In the genomic region with DNA sequence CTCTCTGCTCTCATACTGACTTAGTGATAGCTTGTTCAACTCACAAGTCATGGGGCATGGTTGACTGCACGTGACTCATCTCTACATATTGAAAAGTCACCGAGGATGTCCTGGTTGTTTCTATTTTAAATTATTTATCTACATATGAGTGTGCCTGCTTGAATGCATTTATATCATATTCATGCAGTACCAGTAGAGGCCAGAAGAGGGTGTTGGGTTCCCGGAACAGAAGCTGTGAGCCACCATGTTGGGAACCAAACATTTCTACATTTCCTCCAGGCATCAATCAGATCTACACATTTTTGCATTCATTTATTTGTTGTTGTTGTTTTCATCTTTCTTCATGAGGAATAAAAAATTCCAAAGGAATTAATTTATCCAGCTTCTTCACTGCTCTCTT, we compare ENCODE assay signal across 17 mouse cellular contexts.
DNase-seq lines count a peak whose midpoint lies in the region; ATAC-seq and TF ChIP-seq lines count a peak whose summit lies in the region.
"Had no signal": no experiment of that assay in that cellular context is flagged by ENCODE, and none has a peak within 500 bp of the region (broad histone marks: within the 10 kb centered on the region; RNA-seq: fewer than 3 reads in every experiment).

No protein-coding gene starts in this region.

- H3K4me2 ChIP-seq in liver, postnatal 0 days (ENCODE audit: low read depth, low read length) = no peak overlapping the region
- H3K4me2 ChIP-seq in liver, embryonic 11.5 days = no peak overlapping the region
- H3K4me2 ChIP-seq: hindbrain, embryonic 15.5 days; limb, embryonic 12.5 days; midbrain, embryonic 12.5 days; neural tube, embryonic 12.5 days had no signal

- H3K9ac ChIP-seq in liver, postnatal 0 days (replicated peaks) = no peak overlapping the region
- no peak overlapping the region for H3K9ac ChIP-seq in liver, embryonic 11.5 days (ENCODE audit: low read depth, low read length)
- H3K9ac ChIP-seq: hindbrain, embryonic 15.5 days; limb, embryonic 12.5 days; midbrain, embryonic 12.5 days; neural tube, embryonic 12.5 days had no signal

- DNase-seq in gastrocnemius, adult 2 months = no peak
- no peak for DNase-seq in gastrocnemius, postnatal 4 days (ENCODE audit: low spot score in 2 of 2)
- DNase-seq in liver, postnatal 0 days = no peak
- DNase-seq in liver, embryonic 11.5 days (ENCODE audit: low spot score) = no peak
- no peak for DNase-seq in Patski (ENCODE audit: low read depth, low spot score)
- peak; percentile 14 for DNase-seq in retina, postnatal 1 day
- DNase-seq in frontal cortex, postnatal 14 days (ENCODE audit: low spot score in 2 of 2) = no peak
- no peak for DNase-seq in frontal cortex, postnatal 10 days (ENCODE audit: low spot score in 2 of 2)
- DNase-seq: cerebellum, adult 9-10 months; kidney, postnatal 14 days; layer of hippocampus, postnatal 36 days; lung, postnatal 10 days had no signal

- H3K4me1 ChIP-seq in liver, postnatal 0 days (ENCODE audit: insufficient read depth) = no peaks in the 10 kb centered on the region
- H3K4me1 ChIP-seq in liver, embryonic 11.5 days (replicated peaks; ENCODE audit: control insufficient read depth, insufficient read depth, low read length) = peaks cover under 1% of the 10 kb centered on the region; the same call in 1 of the 2 replicates
- H3K4me1 ChIP-seq: midbrain, embryonic 12.5 days; neural tube, embryonic 12.5 days had no signal

- no peaks in the 10 kb centered on the region for H3K27me3 ChIP-seq in liver, postnatal 0 days (ENCODE audit: insufficient read depth, low read length)
- no peaks in the 10 kb centered on the region for H3K27me3 ChIP-seq in liver, embryonic 11.5 days (replicated peaks; ENCODE audit: control insufficient read depth, insufficient read depth, low read length)
- H3K27me3 ChIP-seq in Patski = no peaks in the 10 kb centered on the region
- H3K27me3 ChIP-seq: hindbrain, embryonic 15.5 days; limb, embryonic 12.5 days; midbrain, embryonic 12.5 days; neural tube, embryonic 12.5 days had no signal

- CTCF ChIA-PET in Patski (lab: Charles Lee) = interaction anchor here (1.0 kb wide), 1 partner anchor 214 kb away, joined by 4 read pairs; a partner anchor contains a TSS

- intact Hi-C loops in gastrocnemius, adult 2 months (cut with DNase I) = no loop called here

- H3K9me3 ChIP-seq in liver, postnatal 0 days (ENCODE audit: low read length) = no peaks in the 10 kb centered on the region
- H3K9me3 ChIP-seq in liver, embryonic 11.5 days (ENCODE audit: control insufficient read depth, low read length) = no peaks in the 10 kb centered on the region
- H3K9me3 ChIP-seq: hindbrain, embryonic 15.5 days; limb, embryonic 12.5 days; midbrain, embryonic 12.5 days; neural tube, embryonic 12.5 days had no signal

- in situ Hi-C loops in Patski (cut with MboI; ENCODE audit: low pct_unique_long_range_greater_than_20kb) = loop anchor here (10.0 kb wide), 1 partner anchor 305 kb away; no protein-coding TSS in a partner anchor

- WGBS in liver, postnatal 0 days (ENCODE audit: insufficient replicate concordance) = 67% methylated on average over 3 of the region's 3 CpGs
- 72% methylated on average over 3 of the region's 3 CpGs for WGBS in liver, embryonic 11.5 days

- TF ChIP-seq CTCF in gastrocnemius, adult 2 months (IDR thresholded peaks at IDR 0.05) = peak; percentile 41
- peak; percentile 48 for TF ChIP-seq CTCF in liver, postnatal 0 days (IDR thresholded peaks at IDR 0.05; ENCODE audit: low read depth)
- TF ChIP-seq CTCF in Patski (IDR thresholded peaks at IDR 0.05) = peak; percentile 47

- H3K36me3 ChIP-seq in liver, postnatal 0 days (replicated peaks; ENCODE audit: insufficient read depth, low read length) = no peaks in the 10 kb centered on the region
- H3K36me3 ChIP-seq in liver, embryonic 11.5 days (ENCODE audit: control insufficient read depth, insufficient read depth, low read length) = no peaks in the 10 kb centered on the region
- H3K36me3 ChIP-seq: hindbrain, embryonic 15.5 days; limb, embryonic 12.5 days; midbrain, embryonic 12.5 days; neural tube, embryonic 12.5 days had no signal

- no peak overlapping the region for H3K4me3 ChIP-seq in gastrocnemius, adult 2 months
- H3K4me3 ChIP-seq in liver, postnatal 0 days (ENCODE audit: low read depth, low read length) = no peak overlapping the region
- no peak overlapping the region for H3K4me3 ChIP-seq in liver, embryonic 11.5 days (ENCODE audit: low read depth, low read length)
- H3K4me3 ChIP-seq: erythroblast, embryonic 14.5 days; hindbrain, embryonic 15.5 days; limb, embryonic 12.5 days; midbrain, embryonic 12.5 days; neural tube, embryonic 12.5 days had no signal

- TF ChIP-seq EP300 in liver, postnatal 0 days (IDR thresholded peaks at IDR 0.05; ENCODE audit: low read depth) = no peak

- POLR2A ChIA-PET in Patski (lab: Charles Lee) = no interaction called here

- H3K27ac ChIP-seq in gastrocnemius, adult 2 months = no peak overlapping the region
- H3K27ac ChIP-seq in liver, postnatal 0 days (ENCODE audit: low read depth) = no peak overlapping the region
- H3K27ac ChIP-seq in liver, embryonic 11.5 days (ENCODE audit: low read depth, low read length) = no peak overlapping the region
- H3K27ac ChIP-seq: hindbrain, embryonic 15.5 days; limb, embryonic 12.5 days; midbrain, embryonic 12.5 days; neural tube, embryonic 12.5 days had no signal

- ATAC-seq in liver, postnatal 0 days = no peak
- ATAC-seq in liver, embryonic 11.5 days (replicated peaks; ENCODE audit: low FRiP score) = no peak
- ATAC-seq in Patski = no peak
